Mouse (Mus musculus): Measurements from ENCODE around the gene Stub1. TPM values are rescaled to one million over a fixed set of nuclear protein-coding genes. Genes with fewer than 3 reads are reported as not detected.

Gene Stub1
- polyA plus RNA-seq (2015; fragmentation: Illumina TruSeq; extraction: RNeasy Lipid Tissue Mini Kit (QIAGEN cat#74804); ENCODE audit: insufficient read depth, low read depth, low replicate concordance): 46.1 TPM

GRCm38 (mm10) chr17:25833291-25833663, at the start of gene Stub1:
Stub1 (minus strand) TSS chr17:25833404.

GRCm38 (mm10) chr17:25880196-25880910, 47.1 kb upstream of the Stub1 start, which contains the start of gene Wfikkn1:
Wfikkn1 (minus strand) TSS chr17:25880858.

GRCm38 (mm10) chr17:25874721-25875170, 41.5 kb upstream of the Stub1 start, which contains the start of gene Mettl26:
Mettl26 (plus strand) TSS chr17:25875074.

GRCm38 (mm10) chr17:25868601-25869191, 35.5 kb upstream of the Stub1 start, which contains the start of gene Mcrip2:
Mcrip2 (minus strand) TSS chr17:25868764.

GRCm38 (mm10) chr17:25860832-25861703, 27.9 kb upstream of the Stub1 start, which contains the start of gene Wdr90:
Wdr90 (minus strand) TSS chr17:25861501.

GRCm38 (mm10) chr17:25844396-25844901, 11.2 kb upstream of the Stub1 start, which contains the start of gene Rhot2:
Rhot2 (minus strand) TSS chr17:25844851.

GRCm38 (mm10) chr17:25841117-25841880, 8.1 kb upstream of the Stub1 start, which contains the start of gene Gm20683:
Gm20683 (minus strand) TSS chr17:25841763.

GRCm38 (mm10) chr17:25837076-25837410, 3.8 kb upstream of the Stub1 start, which contains the start of gene Rhbdl1:
Rhbdl1 (minus strand) TSS chr17:25837295.

GRCm38 (mm10) chr17:25828712-25829557, 4.3 kb downstream of the Stub1 start, which contains the start of gene Jmjd8:
Jmjd8 (plus strand) TSS chr17:25828867.

GRCm38 (mm10) chr17:25823452-25823851, 9.8 kb downstream of the Stub1 start, which contains the start of gene Wdr24:
Wdr24 (plus strand) TSS chr17:25823627.

GRCm38 (mm10) chr17:25808789-25809605, 24.2 kb downstream of the Stub1 start, which contains the start of gene Fbxl16:
Fbxl16 (plus strand) TSS chr17:25809085.

GRCm38 (mm10) chr17:25796951-25797369, 36.2 kb downstream of the Stub1 start, which contains the start of gene Metrn:
Metrn (minus strand) TSS chr17:25797136.

GRCm38 (mm10) chr17:25795609-25796092, 37.6 kb downstream of the Stub1 start, which contains the start of gene AC134908.4:
AC134908.4 (minus strand) TSS chr17:25795659.

GRCm38 (mm10) chr17:25792615-25793014, 40.6 kb downstream of the Stub1 start, which contains the start of gene Fam173a:
Fam173a (minus strand) TSS chr17:25792901.

GRCm38 (mm10) chr17:25786280-25786679, 46.9 kb downstream of the Stub1 start, which contains the start of gene Ccdc78:
Ccdc78 (plus strand) TSS chr17:25786580.

GRCm38 (mm10) chr17:25785281-25785745, 47.9 kb downstream of the Stub1 start, which contains the start of gene Haghl:
Haghl (minus strand) TSS chr17:25785673.

Data from pancreas, adult 10 weeks (tissue).